Mouse (Mus musculus): ENCODE results near the gene Prss36. TPM values are rescaled to one million over a fixed set of nuclear protein-coding genes. Genes with fewer than 3 reads are reported as not detected.

Gene Prss36
- polyA plus RNA-seq, 1 experiment from 2014 or later: 11.6 TPM

DNA sequence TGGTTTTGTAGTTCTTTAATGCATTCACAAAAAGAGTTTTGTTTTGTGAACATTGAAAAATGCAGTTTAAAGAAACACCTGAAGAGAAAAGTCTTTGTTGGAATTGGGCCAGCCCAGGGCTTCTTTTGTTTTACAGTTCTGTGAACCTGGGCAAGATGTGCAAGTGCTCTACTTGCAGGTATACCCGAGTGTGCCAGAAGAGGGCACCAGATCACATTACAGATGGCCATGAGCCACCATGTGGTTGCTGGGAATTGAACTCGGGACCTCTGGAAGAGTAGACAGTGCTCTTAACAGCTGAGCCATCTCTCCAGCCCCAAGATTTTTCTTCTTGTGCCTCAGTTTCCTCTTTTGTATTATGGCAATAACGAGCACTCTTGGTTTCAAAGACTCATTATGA lies 28.3 kb downstream of the Prss36 start:
- Histone ChIP-seq H3K36me3 (ENCODE audit: control insufficient read depth, insufficient read depth, low read length) (peaks cover 3% of the 10 kb centered on the region; the same call in 1 of the 2 replicates), H3K4me1 (ENCODE audit: control insufficient read depth, insufficient read depth, low read length) (0 out of 2 replicates have a peak, but pooled peaks cover under 1% of the 10 kb centered on the region), H3K4me2 (ENCODE audit: low read depth) (no peak overlapping the region), H3K9me3 (ENCODE audit: control insufficient read depth, low read length) (no peaks in the 10 kb centered on the region), H3K9ac (ENCODE audit: low read length) (no peak overlapping the region), H3K27ac (ENCODE audit: low read depth, low read length) (no peak overlapping the region), H3K27me3 (ENCODE audit: control insufficient read depth, insufficient read depth, low read length) (no peaks in the 10 kb centered on the region), H3K4me3 (ENCODE audit: low read depth, low read length) (no peak overlapping the region)
- peak; percentile 50 for DNase-seq (ENCODE audit: low spot score)
- ATAC-seq (ENCODE audit: insufficient read depth, low FRiP score, low TSS enrichment): no peak
- 56% methylated on average over 3 of the region's 3 CpGs for WGBS

GRCm38 (mm10) chr7:127915293-127915692 lies 31.2 kb downstream of the Prss36 start:
- WGBS: 93% methylated on average over 12 of the region's 12 CpGs
- Histone ChIP-seq H3K4me3 (ENCODE audit: low read depth, low read length) (no peak overlapping the region), H3K36me3 (ENCODE audit: control insufficient read depth, insufficient read depth, low read length) (peaks cover 3% of the 10 kb centered on the region; the same call in 1 of the 2 replicates), H3K4me2 (ENCODE audit: low read depth) (no peak overlapping the region), H3K4me1 (ENCODE audit: control insufficient read depth, insufficient read depth, low read length) (0 out of 2 replicates have a peak, but pooled peaks cover 6% of the 10 kb centered on the region), H3K27me3 (ENCODE audit: control insufficient read depth, insufficient read depth, low read length) (no peaks in the 10 kb centered on the region), H3K9ac (ENCODE audit: low read length) (no peak overlapping the region), H3K27ac (ENCODE audit: low read depth, low read length) (no peak overlapping the region), H3K9me3 (ENCODE audit: control insufficient read depth, low read length) (no peaks in the 10 kb centered on the region)
- DNase-seq (ENCODE audit: low spot score): no peak
- ATAC-seq (ENCODE audit: insufficient read depth, low FRiP score, low TSS enrichment): no peak

GRCm38 (mm10) chr7:127912938-127913337 lies 33.6 kb downstream of the Prss36 start:
- Histone ChIP-seq H3K4me1 (ENCODE audit: control insufficient read depth, insufficient read depth, low read length) (0 out of 2 replicates have a peak, but pooled peaks cover 6% of the 10 kb centered on the region), H3K27ac (ENCODE audit: low read depth, low read length) (no peak overlapping the region), H3K9ac (ENCODE audit: low read length) (peak overlapping the region; percentile 65), H3K4me3 (ENCODE audit: low read depth, low read length) (peak overlapping the region; percentile 88), H3K36me3 (ENCODE audit: control insufficient read depth, insufficient read depth, low read length) (peaks cover 10% of the 10 kb centered on the region), H3K27me3 (ENCODE audit: control insufficient read depth, insufficient read depth, low read length) (no peaks in the 10 kb centered on the region), H3K9me3 (ENCODE audit: control insufficient read depth, low read length) (no peaks in the 10 kb centered on the region), H3K4me2 (ENCODE audit: low read depth) (peak overlapping the region; percentile 70)
- DNase-seq (ENCODE audit: low spot score): no peak
- 24% methylated on average over 4 of the region's 4 CpGs for WGBS
- no peak for ATAC-seq (ENCODE audit: insufficient read depth, low FRiP score, low TSS enrichment)

DNA sequence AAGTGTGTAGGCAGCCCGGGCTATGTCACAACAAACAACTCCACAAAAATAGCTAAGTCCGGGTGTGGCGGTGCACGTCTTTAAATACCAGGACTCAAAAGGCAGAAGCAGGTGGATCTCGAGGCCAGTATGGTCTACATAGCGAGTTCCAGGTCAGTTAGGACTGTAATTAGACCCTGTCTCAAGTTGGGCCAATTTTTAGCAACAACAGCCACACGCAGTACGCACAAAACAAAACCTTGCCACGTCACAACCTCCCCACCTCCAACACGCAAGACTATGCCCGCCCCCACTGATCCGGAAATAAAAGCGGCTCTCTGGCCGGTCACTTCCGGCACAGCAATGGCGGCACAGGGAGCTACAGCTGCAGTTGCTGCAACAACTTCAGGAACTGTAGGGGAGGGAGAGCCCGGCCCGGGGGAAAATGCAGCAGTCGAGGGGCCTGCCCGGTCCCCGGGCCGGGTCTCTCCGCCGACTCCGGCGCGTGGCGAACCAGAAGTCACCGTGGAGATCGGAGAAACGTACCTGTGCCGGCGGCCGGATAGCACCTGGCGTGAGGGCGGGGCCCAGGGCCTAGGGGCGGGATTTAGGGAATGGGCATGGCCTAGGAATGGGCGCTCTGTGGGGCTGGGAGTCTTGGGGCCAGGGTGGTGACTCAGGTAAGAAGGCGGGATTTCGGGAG lies 34.2 kb downstream of the Prss36 start, which contains the start of gene Kat8:
Gene Kat8, plus strand, starts transcription at position 327 of the 682 bp plus-strand sequence.
- H3K9me3 ChIP-seq (ENCODE audit: control insufficient read depth, low read length): no peaks in the 10 kb centered on the region
- ATAC-seq (ENCODE audit: insufficient read depth, low FRiP score, low TSS enrichment) (peak; percentile 88), DNase-seq (ENCODE audit: low spot score) (peak; percentile 90)
- peak within 1 kb of the TSS; percentile 88 for H3K4me3 ChIP-seq (ENCODE audit: low read depth, low read length)
- peak within 1 kb of the TSS; percentile 65 for H3K9ac ChIP-seq (ENCODE audit: low read length)
- H3K27ac ChIP-seq (ENCODE audit: low read depth, low read length): no peak within 1 kb of the TSS
- WGBS: 2% methylated on average over 40 of the region's 40 CpGs
- 0 out of 2 replicates have a peak, but pooled peaks cover 6% of the 10 kb centered on the region for H3K4me1 ChIP-seq (ENCODE audit: control insufficient read depth, insufficient read depth, low read length)
- peaks cover 13% of the 10 kb centered on the region for H3K36me3 ChIP-seq (ENCODE audit: control insufficient read depth, insufficient read depth, low read length)
- H3K27me3 ChIP-seq (ENCODE audit: control insufficient read depth, insufficient read depth, low read length): no peaks in the 10 kb centered on the region
- peak within 1 kb of the TSS; percentile 70 for H3K4me2 ChIP-seq (ENCODE audit: low read depth)

DNA sequence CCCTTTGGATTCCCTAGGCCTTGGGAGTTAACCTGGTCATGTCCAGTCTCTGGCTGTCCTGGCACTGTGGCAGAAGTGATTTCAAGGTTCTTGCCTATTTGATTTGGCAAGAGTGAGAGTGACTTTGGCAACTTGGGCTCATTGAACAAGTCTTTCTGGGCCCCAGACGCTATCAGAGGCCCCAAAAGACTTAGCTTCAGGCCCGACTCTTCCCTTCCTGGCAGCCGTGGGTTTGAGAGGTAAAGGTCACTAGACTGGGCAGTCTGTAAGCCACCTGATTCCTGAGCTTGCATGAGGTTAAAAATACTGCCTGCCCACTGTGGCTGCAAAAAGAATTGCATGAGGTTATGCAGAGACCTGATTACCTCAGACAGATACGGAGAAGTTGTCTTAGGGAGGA lies 37.9 kb downstream of the Prss36 start:
- WGBS: 95% methylated on average over 4 of the region's 4 CpGs
- Histone ChIP-seq H3K27me3 (ENCODE audit: control insufficient read depth, insufficient read depth, low read length) (no peaks in the 10 kb centered on the region), H3K36me3 (ENCODE audit: control insufficient read depth, insufficient read depth, low read length) (peaks cover 10% of the 10 kb centered on the region), H3K9ac (ENCODE audit: low read length) (no peak overlapping the region), H3K9me3 (ENCODE audit: control insufficient read depth, low read length) (no peaks in the 10 kb centered on the region), H3K27ac (ENCODE audit: low read depth, low read length) (no peak overlapping the region), H3K4me3 (ENCODE audit: low read depth, low read length) (no peak overlapping the region), H3K4me1 (ENCODE audit: control insufficient read depth, insufficient read depth, low read length) (0 out of 2 replicates have a peak, but pooled peaks cover 12% of the 10 kb centered on the region), H3K4me2 (ENCODE audit: low read depth) (no peak overlapping the region)
- DNase-seq (ENCODE audit: low spot score) (no peak), ATAC-seq (ENCODE audit: insufficient read depth, low FRiP score, low TSS enrichment) (no peak)

- Histone ChIP-seq H3K9ac (ENCODE audit: low read length) (no peak overlapping the region; the same call in 1 of the 2 replicates), H3K9me3 (ENCODE audit: control insufficient read depth, low read length) (no peaks in the 10 kb centered on the region), H3K36me3 (ENCODE audit: control insufficient read depth, insufficient read depth, low read length) (peaks cover 10% of the 10 kb centered on the region), H3K4me3 (ENCODE audit: low read depth, low read length) (no peak overlapping the region), H3K27me3 (ENCODE audit: control insufficient read depth, insufficient read depth, low read length) (no peaks in the 10 kb centered on the region), H3K27ac (ENCODE audit: low read depth, low read length) (no peak overlapping the region), H3K4me1 (ENCODE audit: control insufficient read depth, insufficient read depth, low read length) (0 out of 2 replicates have a peak, but pooled peaks cover 8% of the 10 kb centered on the region), H3K4me2 (ENCODE audit: low read depth) (no peak overlapping the region)
- ATAC-seq (ENCODE audit: insufficient read depth, low FRiP score, low TSS enrichment) (no peak), DNase-seq (ENCODE audit: low spot score) (no peak)
- 95% methylated on average over 12 of the region's 12 CpGs for WGBS
Observed at GRCm38 (mm10) chr7:127907939-127908338, 38.6 kb downstream of the Prss36 start.

GRCm38 (mm10) chr7:127903971-127904796 lies 42.3 kb downstream of the Prss36 start, which contains the start of gene Bckdk:
Bckdk (plus strand) TSS chr7:127904082.
- DNase-seq (ENCODE audit: low spot score) (peak; percentile 85), ATAC-seq (ENCODE audit: insufficient read depth, low FRiP score, low TSS enrichment) (peak; percentile 87)
- 0 out of 2 replicates have a peak, but pooled peaks cover 6% of the 10 kb centered on the region for H3K4me1 ChIP-seq (ENCODE audit: control insufficient read depth, insufficient read depth, low read length)
- no peaks in the 10 kb centered on the region for H3K9me3 ChIP-seq (ENCODE audit: control insufficient read depth, low read length)
- peak within 1 kb of the TSS; percentile 74 for H3K4me3 ChIP-seq (ENCODE audit: low read depth, low read length)
- 8% methylated on average over 38 of the region's 38 CpGs for WGBS
- H3K4me2 ChIP-seq (ENCODE audit: low read depth): peak within 1 kb of the TSS; percentile 71
- no peaks in the 10 kb centered on the region for H3K27me3 ChIP-seq (ENCODE audit: control insufficient read depth, insufficient read depth, low read length)
- H3K9ac ChIP-seq (ENCODE audit: low read length): peak within 1 kb of the TSS; percentile 93
- H3K27ac ChIP-seq (ENCODE audit: low read depth, low read length): no peak within 1 kb of the TSS
- peaks cover 10% of the 10 kb centered on the region for H3K36me3 ChIP-seq (ENCODE audit: control insufficient read depth, insufficient read depth, low read length)

- DNase-seq (ENCODE audit: low spot score) (no peak), ATAC-seq (ENCODE audit: insufficient read depth, low FRiP score, low TSS enrichment) (no peak)
- no peak overlapping the region for H3K27ac ChIP-seq (ENCODE audit: low read depth, low read length)
- 92% methylated on average over 2 of the region's 2 CpGs for whole genome bisulfite sequencing
- no peak overlapping the region for H3K4me2 ChIP-seq (ENCODE audit: low read depth)
- 0 out of 2 replicates have a peak, but pooled peaks cover 6% of the 10 kb centered on the region for H3K4me1 ChIP-seq (ENCODE audit: control insufficient read depth, insufficient read depth, low read length)
- H3K27me3 ChIP-seq (ENCODE audit: control insufficient read depth, insufficient read depth, low read length): no peaks in the 10 kb centered on the region
- H3K36me3 ChIP-seq (ENCODE audit: control insufficient read depth, insufficient read depth, low read length): no peaks in the 10 kb centered on the region
- no peak overlapping the region for H3K9ac ChIP-seq (ENCODE audit: low read length)
- H3K4me3 ChIP-seq (ENCODE audit: low read depth, low read length): no peak overlapping the region
- no peaks in the 10 kb centered on the region for H3K9me3 ChIP-seq (ENCODE audit: control insufficient read depth, low read length)
Observed at GRCm38 (mm10) chr7:127901772-127902171, 44.8 kb downstream of the Prss36 start.

Measured in neural tube, embryonic 11.5 days (tissue).